Mouse (Mus musculus): ENCODE results near the gene Slc34a3. TPM values are rescaled to one million over a fixed set of nuclear protein-coding genes. Genes with fewer than 3 reads are reported as not detected.

The Slc34a3 gene
- polyA plus RNA-seq, 1 experiment = not detected

GRCm38 (mm10) chr2:25252331-25252730 is 18.2 kb upstream of the Slc34a3 start:
- no peak for DNase-seq (ENCODE audit: low read depth)

DNA sequence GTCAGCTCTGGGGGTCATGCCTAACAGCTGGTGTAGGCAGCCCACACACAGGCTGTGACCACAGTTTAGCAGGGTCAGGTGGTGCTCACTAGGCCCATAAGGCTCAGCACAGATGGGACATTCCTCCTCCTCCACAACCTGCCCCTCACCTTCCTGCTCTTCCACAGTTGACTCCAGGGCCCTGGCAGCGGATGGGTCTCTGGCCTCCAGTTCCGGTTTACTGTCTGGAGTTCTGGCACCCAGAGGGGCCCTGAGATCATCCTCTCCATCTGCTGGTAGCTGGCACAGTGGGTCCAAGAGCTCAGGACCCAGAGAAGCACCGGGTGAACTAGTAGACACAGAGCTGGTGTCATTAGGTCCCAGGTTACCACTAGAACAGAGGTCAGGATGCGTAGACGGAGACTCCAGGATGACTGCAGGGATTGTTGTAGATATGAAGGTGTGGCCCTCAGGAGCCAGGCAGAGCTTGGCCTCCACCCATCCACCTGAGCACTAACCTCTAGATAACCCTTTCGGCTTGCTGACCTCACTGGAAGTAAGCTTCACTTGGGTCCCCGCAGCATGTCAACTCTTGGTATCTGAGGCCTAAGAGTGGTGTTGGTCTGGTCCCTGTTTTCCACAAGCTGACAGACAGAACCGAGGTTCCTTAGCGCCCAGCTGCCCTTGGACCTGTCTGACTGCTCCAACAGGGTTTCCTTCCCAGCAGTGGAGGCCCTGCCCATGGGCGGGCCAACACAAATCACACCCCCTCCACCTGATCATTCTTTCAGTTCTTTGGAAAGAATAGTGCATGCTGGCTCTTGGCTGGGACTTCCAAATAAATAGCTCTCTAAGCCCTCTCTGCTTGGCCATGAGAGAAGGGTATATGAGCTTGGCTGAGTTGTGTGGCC is 12.3 kb upstream of the Slc34a3 start, which contains the start of gene AL732309.1:
TSS of gene AL732309.1 (minus strand) at position 681 of the 890 bp plus-strand sequence.
- DNase-seq (ENCODE audit: low read depth) = no peak

DNA sequence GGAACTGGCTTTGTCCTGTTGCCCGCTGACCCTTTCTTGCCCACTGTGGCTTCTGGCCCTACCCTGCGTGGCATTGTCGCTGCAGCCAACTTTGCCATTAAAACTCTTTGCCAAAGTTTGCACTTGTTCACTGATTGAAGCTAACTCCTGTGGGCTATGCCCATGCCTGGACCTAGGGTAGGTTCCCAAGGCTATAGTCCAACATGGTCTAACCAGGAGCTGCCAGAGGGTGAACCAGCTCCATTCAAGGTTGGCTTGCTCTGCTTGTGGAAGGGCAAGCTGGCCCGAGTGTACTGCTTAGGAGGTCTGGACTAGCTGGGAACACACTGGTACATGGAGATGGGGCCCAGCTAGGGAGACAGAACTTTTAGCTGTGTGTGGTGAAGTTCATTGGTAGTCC is 10.0 kb upstream of the Slc34a3 start:
- DNase-seq (ENCODE audit: low read depth) = no peak

GRCm38 (mm10) chr2:25243342-25243741 is 9.2 kb upstream of the Slc34a3 start:
- no peak for DNase-seq (ENCODE audit: low read depth)

- no peak for DNase-seq (ENCODE audit: low read depth)
These were observed 7.9 kb upstream of the Slc34a3 start, which contains the start of the genes Rnf208 and Cysrt1 for GRCm38 (mm10) chr2:25242101-25242506. TSS of gene Rnf208 (plus strand) at chr2:25242255. TSS of gene Cysrt1 (minus strand) at chr2:25242452.

DNA sequence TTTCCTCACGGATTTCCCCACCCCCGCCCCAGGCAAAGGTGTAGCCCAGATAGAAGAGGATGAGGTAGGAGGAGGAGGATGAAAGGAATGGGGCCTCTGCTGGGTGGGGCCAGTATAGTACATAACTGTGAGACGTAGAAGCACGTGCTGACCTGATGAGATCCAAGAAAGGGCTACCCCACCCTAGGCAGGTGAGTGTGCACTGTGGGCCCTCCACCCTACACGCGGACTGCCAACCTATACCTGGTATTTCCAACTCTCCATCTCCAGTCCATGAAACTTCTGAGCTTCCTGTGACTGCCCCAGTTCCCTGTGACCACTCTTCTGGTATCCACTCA is 7.2 kb upstream of the Slc34a3 start:
- DNase-seq (ENCODE audit: low read depth) = no peak

DNA sequence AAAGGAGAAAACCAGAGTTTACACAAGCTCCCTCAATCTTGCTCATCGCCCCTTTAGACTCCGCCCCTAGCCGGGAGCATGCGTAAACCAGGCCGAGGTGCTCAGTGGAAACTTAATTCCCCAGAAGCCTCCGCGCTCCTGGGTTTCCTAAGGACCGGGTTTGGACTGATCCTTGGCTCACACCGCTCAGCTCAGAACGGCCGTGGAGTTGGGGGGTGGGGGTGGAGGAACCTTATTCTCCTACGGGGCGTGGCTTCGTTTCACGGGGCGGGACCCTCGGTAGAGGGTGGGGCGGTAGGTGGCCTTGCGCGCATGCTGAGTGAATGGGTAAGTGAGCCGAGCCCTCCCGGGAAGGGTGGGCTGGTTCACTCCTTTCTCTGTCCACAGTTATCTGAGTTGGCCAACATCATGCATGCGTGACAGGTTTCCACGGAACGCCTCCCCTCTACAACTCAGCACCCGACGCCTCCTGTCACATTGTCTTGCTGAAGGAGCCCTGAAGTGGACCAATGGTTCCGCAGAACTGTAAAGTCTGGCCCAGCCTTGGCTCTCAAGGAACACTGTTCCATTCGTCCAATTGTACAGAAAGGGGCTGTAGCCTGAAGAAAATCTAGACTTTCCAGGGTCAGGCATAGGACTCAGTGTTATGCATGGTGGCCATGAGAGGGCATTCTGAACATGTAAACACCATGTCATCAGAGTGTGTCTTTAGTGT is 6.7 kb upstream of the Slc34a3 start:
- DNase-seq (ENCODE audit: low read depth) = no peak

- DNase-seq (ENCODE audit: low read depth) = no peak
These were observed 6.1 kb upstream of the Slc34a3 start for GRCm38 (mm10) chr2:25240310-25240709.

GRCm38 (mm10) chr2:25239766-25240165 is 5.6 kb upstream of the Slc34a3 start:
- DNase-seq (ENCODE audit: low read depth) = no peak

DNA sequence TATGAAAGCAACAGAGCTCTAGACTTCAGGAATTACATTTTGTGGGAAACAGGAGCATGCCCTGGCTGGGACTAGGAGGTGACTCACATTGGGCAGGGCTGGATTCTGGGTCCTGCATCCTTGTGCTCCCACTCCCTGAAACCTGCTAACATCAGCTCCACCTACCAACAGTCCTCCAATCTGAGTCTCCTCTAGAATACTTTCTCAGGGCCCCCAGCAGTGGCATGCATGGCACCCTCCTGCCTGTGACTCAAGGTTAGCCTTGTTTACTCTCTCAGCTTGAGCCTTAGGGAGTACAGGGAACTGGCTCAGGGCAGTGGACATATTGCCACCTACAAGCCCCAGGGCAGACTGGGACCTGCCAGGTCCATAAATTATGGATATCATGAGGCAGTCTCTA is 3.9 kb upstream of the Slc34a3 start:
- no peak for DNase-seq (ENCODE audit: low read depth)

DNA sequence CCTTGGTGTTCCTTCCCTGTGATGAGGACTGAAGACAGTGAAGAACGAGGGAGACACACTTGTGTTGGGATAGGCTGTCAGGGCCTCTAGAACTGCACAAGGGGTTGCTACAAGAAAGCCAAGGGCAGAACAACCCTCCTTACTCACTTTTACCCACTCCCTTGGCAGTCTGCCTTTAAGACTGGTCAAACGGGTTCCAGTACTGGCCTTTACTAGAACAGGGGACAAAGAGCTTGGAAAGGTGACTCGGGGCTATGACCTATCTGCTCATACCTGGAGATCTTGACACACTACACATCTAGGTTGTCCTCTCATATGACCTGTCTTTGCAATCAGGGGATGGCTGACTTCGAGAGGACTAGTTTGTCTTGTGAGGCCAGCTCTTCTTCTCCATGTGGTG is 3.4 kb upstream of the Slc34a3 start:
- DNase-seq (ENCODE audit: low read depth) = no peak

DNA sequence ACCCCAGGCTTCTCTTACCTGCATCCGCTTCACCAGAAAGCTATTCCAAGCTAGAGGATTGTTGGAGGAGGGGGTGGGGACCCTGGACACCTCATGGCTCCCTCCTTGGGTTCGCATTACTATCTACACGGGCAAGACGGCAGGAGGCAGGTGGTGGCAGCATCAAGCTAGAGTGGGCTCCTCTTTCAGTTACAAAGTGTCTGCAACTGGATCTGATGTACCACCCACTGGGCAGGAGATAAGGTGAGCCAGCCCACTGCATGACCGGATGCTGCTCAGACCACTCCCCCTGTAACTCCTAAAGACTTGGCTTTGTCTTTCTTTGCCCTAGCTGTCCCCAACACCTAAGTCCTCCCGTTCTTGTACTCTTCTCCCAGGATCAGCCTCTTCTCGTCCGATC is 2.5 kb upstream of the Slc34a3 start, which contains the start of gene Rnf224:
TSS of gene Rnf224 (minus strand) at position 174 of the 400 bp plus-strand sequence.
- DNase-seq (ENCODE audit: low read depth) = no peak

GRCm38 (mm10) chr2:25234551-25235220 is 522 bp upstream of the Slc34a3 start:
- DNase-seq (ENCODE audit: low read depth) = no peak

DNA sequence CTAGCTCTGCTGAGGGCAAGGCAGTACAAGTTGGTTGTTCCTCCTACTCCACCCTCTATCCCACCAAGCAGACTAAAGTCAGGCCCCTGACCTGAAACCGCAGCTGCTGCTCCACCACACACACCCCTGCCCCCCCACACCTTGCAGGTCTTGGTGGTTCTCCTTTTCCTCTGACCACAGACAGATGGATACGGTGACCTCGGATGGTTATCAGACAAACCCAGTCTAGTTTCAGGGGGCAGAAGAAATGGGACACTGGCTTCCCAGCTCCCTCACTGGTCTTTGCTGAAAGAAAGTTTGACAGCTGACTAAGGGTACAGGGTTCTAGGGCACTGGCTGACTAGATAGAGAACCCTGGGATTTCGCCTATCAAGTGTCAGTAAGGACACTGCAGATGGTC is 743 bp downstream of the Slc34a3 start:
- DNase-seq (ENCODE audit: low read depth) = no peak

- DNase-seq (ENCODE audit: low read depth) = no peak
These were observed 3.1 kb downstream of the Slc34a3 start for GRCm38 (mm10) chr2:25231038-25231437.

GRCm38 (mm10) chr2:25230581-25230980 is 3.6 kb downstream of the Slc34a3 start:
- DNase-seq (ENCODE audit: low read depth) = no peak

- no peak for DNase-seq (ENCODE audit: low read depth)
These were observed 4.6 kb downstream of the Slc34a3 start for GRCm38 (mm10) chr2:25229582-25229981.

- no peak for DNase-seq (ENCODE audit: low read depth)
These were observed 5.1 kb downstream of the Slc34a3 start for GRCm38 (mm10) chr2:25228995-25229530.

GRCm38 (mm10) chr2:25228431-25228889 is 5.7 kb downstream of the Slc34a3 start:
- DNase-seq (ENCODE audit: low read depth) = no peak

- no peak for DNase-seq (ENCODE audit: low read depth)
These were observed 6.8 kb downstream of the Slc34a3 start for GRCm38 (mm10) chr2:25227406-25227805.

- DNase-seq (ENCODE audit: low read depth) = no peak
These were observed 7.3 kb downstream of the Slc34a3 start for GRCm38 (mm10) chr2:25226864-25227263.
